Mouse (Mus musculus) heart, embryonic 11.5 days (tissue): ENCODE results near the gene Pcp2. TPM values are rescaled to one million over a fixed set of nuclear protein-coding genes. Genes with fewer than 3 reads are reported as not detected.

ENCODE experiments used
- ATAC-seq: fragments of 200-750 bp; cut with Nextera tagmentation; replicated peaks from 2 replicates; pipeline ENCODE4 v1.8.0; 2017; ENCODE audit warnings: moderate library complexity; ENCODE audit not compliant: insufficient number of reproducible peaks, low FRiP score, low TSS enrichment
- H3K27ac ChIP-seq: fragments of 300-500 bp; sonication (generic); 2 replicates; pipeline ENCODE4 v1.5.1; 2014; ENCODE audit warnings: mild to moderate bottlenecking, low read depth, low read length
- H3K27me3 ChIP-seq: fragments of 300-500 bp; sonication (generic); 2 replicates; pipeline ENCODE4 v1.6.1; 2014; ENCODE audit warnings: mild to moderate bottlenecking, low read length, mixed read lengths; ENCODE audit not compliant: control insufficient read depth, insufficient read depth
- H3K36me3 ChIP-seq: fragments of 300-500 bp; sonication (generic); 2 replicates; pipeline ENCODE4 v1.6.1; 2014; ENCODE audit warnings: mild to moderate bottlenecking, low read length, moderate library complexity, mixed read lengths; ENCODE audit not compliant: control insufficient read depth, insufficient read depth
- H3K4me1 ChIP-seq: fragments of 300-500 bp; sonication (generic); 2 replicates; pipeline ENCODE4 v1.6.1; 2014; ENCODE audit warnings: low read length; ENCODE audit not compliant: control insufficient read depth, insufficient read depth
- H3K4me2 ChIP-seq: fragments of 300-500 bp; sonication (generic); 2 replicates; pipeline ENCODE4 v1.6.1; 2014; ENCODE audit warnings: mild to moderate bottlenecking, moderate library complexity
- H3K4me3 ChIP-seq: fragments of 300-500 bp; sonication (generic); 2 replicates; pipeline ENCODE4 v1.5.1; 2014; ENCODE audit warnings: low read depth, low read length
- H3K9ac ChIP-seq: fragments of 300-500 bp; sonication (generic); 2 replicates; pipeline ENCODE4 v1.6.1; 2014; ENCODE audit warnings: mild to moderate bottlenecking, low read depth, low read length, moderate library complexity
- H3K9me3 ChIP-seq: fragments of 300-500 bp; sonication (generic); replicated peaks from 2 replicates; pipeline ENCODE4 v1.6.1; 2016; ENCODE audit warnings: low read length; ENCODE audit not compliant: control insufficient read depth
- WGBS: fragments of 180-500 bp; shearing (Covaris S2); extraction: QIAGEN DNeasy Blood & Tissue Kit; methylation state at CpG from one replicate; pipeline ENCODE4 v1.1.7; 2014; ENCODE audit not compliant: insufficient replicate concordance; 5-methylcytosine and 5-hydroxymethylcytosine counted together
- polyA plus RNA-seq: library from polyadenylated mRNA; unstranded; fragments of >200 nt; fragmentation: Nextera tagmentation; extraction: Ambion mirVana; gene quantifications from 2 replicates; pipeline ENCODE4 v1.2.1, GENCODE M21; 2014

Gene Pcp2
- 0.11 TPM in 1 of 2 replicates, not detected in the other for polyA plus RNA-seq

- Histone ChIP-seq H3K4me3 (no peak within 1 kb of the TSS), H3K27ac (no peak within 1 kb of the TSS), H3K4me2 (no peak within 1 kb of the TSS), H3K9ac (no peak within 1 kb of the TSS), H3K27me3 (no peaks in the 10 kb centered on the region; the same call in 1 of the 2 replicates), H3K36me3 (no peaks in the 10 kb centered on the region), H3K4me1 (no peaks in the 10 kb centered on the region), H3K9me3 (no peaks in the 10 kb centered on the region)
- 69% methylated on average over 1 of the region's 1 CpGs for WGBS
- no peak for ATAC-seq
Observed at GRCm38 (mm10) chr8:3625445-3625844, at the start of gene Pcp2. TSS of gene Pcp2 (minus strand) at chr8:3625545.

- H3K4me3 ChIP-seq, result no peak overlapping the region
- peaks cover 7% of the 10 kb centered on the region for H3K4me1 ChIP-seq
- H3K4me2 ChIP-seq, result no peak overlapping the region
- no peak for ATAC-seq
- H3K9ac ChIP-seq, result no peak overlapping the region
- H3K27me3 ChIP-seq, result no peaks in the 10 kb centered on the region
- no peak overlapping the region for H3K27ac ChIP-seq
- H3K36me3 ChIP-seq, result peaks cover 6% of the 10 kb centered on the region
- no peaks in the 10 kb centered on the region for H3K9me3 ChIP-seq
- WGBS, result 54% methylated on average over 3 of the region's 3 CpGs
Observed at GRCm38 (mm10) chr8:3674671-3675070, 49.3 kb upstream of the Pcp2 start.

GRCm38 (mm10) chr8:3671980-3672491 is 46.7 kb upstream of the Pcp2 start, which contains the start of gene Fcor:
TSS of gene Fcor (minus strand) at chr8:3672362.
- ATAC-seq, result peak; percentile 66
- Histone ChIP-seq H3K27ac (peak within 1 kb of the TSS; percentile 64; the same call in 1 of the 2 replicates), H3K9me3 (no peaks in the 10 kb centered on the region), H3K27me3 (no peaks in the 10 kb centered on the region), H3K36me3 (no peaks in the 10 kb centered on the region), H3K4me1 (no peaks in the 10 kb centered on the region; the same call in 1 of the 2 replicates), H3K9ac (peak within 1 kb of the TSS; percentile 73), H3K4me2 (peak within 1 kb of the TSS; percentile 79), H3K4me3 (peak within 1 kb of the TSS; percentile 55)
- 1% methylated on average over 23 of the region's 23 CpGs for WGBS

- Histone ChIP-seq H3K27ac (no peak overlapping the region), H3K9ac (no peak overlapping the region), H3K4me1 (no peaks in the 10 kb centered on the region; the same call in 1 of the 2 replicates), H3K4me2 (no peak overlapping the region), H3K4me3 (no peak overlapping the region), H3K36me3 (no peaks in the 10 kb centered on the region), H3K27me3 (no peaks in the 10 kb centered on the region), H3K9me3 (no peaks in the 10 kb centered on the region)
- ATAC-seq, result no peak
- WGBS, result 73% methylated on average over 2 of the region's 2 CpGs
Observed at GRCm38 (mm10) chr8:3670388-3670787, 45.0 kb upstream of the Pcp2 start.

GRCm38 (mm10) chr8:3665507-3665906 is 40.2 kb upstream of the Pcp2 start, which contains the start of gene Mcemp1:
TSS of gene Mcemp1 (plus strand) at chr8:3665754.
- no peak within 1 kb of the TSS for H3K4me2 ChIP-seq
- ATAC-seq, result no peak
- H3K4me3 ChIP-seq, result no peak within 1 kb of the TSS
- H3K36me3 ChIP-seq, result no peaks in the 10 kb centered on the region
- H3K27ac ChIP-seq, result no peak within 1 kb of the TSS
- no peaks in the 10 kb centered on the region for H3K9me3 ChIP-seq
- no peaks in the 10 kb centered on the region for H3K4me1 ChIP-seq
- no peaks in the 10 kb centered on the region for H3K27me3 ChIP-seq
- no peak within 1 kb of the TSS for H3K9ac ChIP-seq
- 74% methylated on average over 6 of the region's 6 CpGs for WGBS

GRCm38 (mm10) chr8:3664405-3664804 is 39.1 kb upstream of the Pcp2 start:
- no peaks in the 10 kb centered on the region for H3K9me3 ChIP-seq
- H3K36me3 ChIP-seq, result no peaks in the 10 kb centered on the region
- no peak for ATAC-seq
- no peak overlapping the region for H3K9ac ChIP-seq
- H3K27ac ChIP-seq, result no peak overlapping the region
- WGBS, result 56% methylated on average over 5 of the region's 5 CpGs
- H3K27me3 ChIP-seq, result no peaks in the 10 kb centered on the region
- H3K4me2 ChIP-seq, result no peak overlapping the region
- H3K4me1 ChIP-seq, result no peaks in the 10 kb centered on the region
- H3K4me3 ChIP-seq, result no peak overlapping the region

GRCm38 (mm10) chr8:3660889-3661288 is 35.5 kb upstream of the Pcp2 start:
- Histone ChIP-seq H3K36me3 (no peaks in the 10 kb centered on the region), H3K9ac (no peak overlapping the region), H3K4me2 (no peak overlapping the region), H3K4me1 (no peaks in the 10 kb centered on the region), H3K27me3 (no peaks in the 10 kb centered on the region), H3K9me3 (no peaks in the 10 kb centered on the region), H3K27ac (no peak overlapping the region), H3K4me3 (no peak overlapping the region)
- no peak for ATAC-seq
- 71% methylated on average over 8 of the region's 8 CpGs for WGBS

GRCm38 (mm10) chr8:3656725-3657381 is 31.5 kb upstream of the Pcp2 start:
- Histone ChIP-seq H3K36me3 (no peaks in the 10 kb centered on the region), H3K9me3 (no peaks in the 10 kb centered on the region), H3K27ac (no peak overlapping the region), H3K4me1 (no peaks in the 10 kb centered on the region), H3K9ac (no peak overlapping the region), H3K27me3 (no peaks in the 10 kb centered on the region), H3K4me2 (no peak overlapping the region), H3K4me3 (no peak overlapping the region)
- no peak for ATAC-seq
- 27% methylated on average over 7 of the region's 7 CpGs for WGBS

- Histone ChIP-seq H3K4me1 (no peaks in the 10 kb centered on the region), H3K4me2 (no peak within 1 kb of the TSS), H3K9me3 (no peaks in the 10 kb centered on the region), H3K9ac (no peak within 1 kb of the TSS), H3K4me3 (no peak within 1 kb of the TSS), H3K27me3 (no peaks in the 10 kb centered on the region), H3K27ac (no peak within 1 kb of the TSS), H3K36me3 (no peaks in the 10 kb centered on the region)
- WGBS, result 68% methylated on average over 3 of the region's 3 CpGs
- no peak for ATAC-seq
Observed at GRCm38 (mm10) chr8:3655526-3655925, 30.2 kb upstream of the Pcp2 start, which contains the start of gene Retn. TSS of gene Retn (plus strand) at chr8:3655770.
